Mouse (Mus musculus) embryonic facial prominence, embryonic 15.5 days (tissue): ENCODE data around the gene Gamt. TPM values are rescaled to one million over a fixed set of nuclear protein-coding genes. Genes with fewer than 3 reads are reported as not detected.

Experiments used
- ATAC-seq: fragments of 200-750 bp; cut with Nextera tagmentation; 2 replicates; pipeline ENCODE4 v1.8.0; 2017; ENCODE audit warnings: low read depth, moderate TSS enrichment; ENCODE audit not compliant: insufficient number of reproducible peaks, low FRiP score, low TSS enrichment
- H3K27ac ChIP-seq: fragments of 300-500 bp; sonication (generic); replicated peaks from 2 replicates; pipeline ENCODE4 v1.5.1; 2015; ENCODE audit warnings: mild to moderate bottlenecking, inconsistent platforms
- H3K27me3 ChIP-seq: fragments of 300-500 bp; sonication (generic); 2 replicates; pipeline ENCODE4 v1.6.1; 2015; ENCODE audit warnings: inconsistent platforms
- H3K36me3 ChIP-seq: fragments of 300-500 bp; sonication (generic); 2 replicates; pipeline ENCODE4 v1.6.1; 2015; ENCODE audit warnings: mild to moderate bottlenecking, inconsistent platforms
- H3K4me1 ChIP-seq: fragments of 300-500 bp; sonication (generic); 2 replicates; pipeline ENCODE4 v1.6.1; 2015; ENCODE audit warnings: inconsistent platforms
- H3K4me2 ChIP-seq: fragments of 300-500 bp; sonication (generic); replicated peaks from 2 replicates; pipeline ENCODE4 v1.6.1; 2015; ENCODE audit warnings: mild to moderate bottlenecking, inconsistent platforms
- H3K4me3 ChIP-seq: fragments of 300-500 bp; sonication (generic); replicated peaks from 2 replicates; pipeline ENCODE4 v1.5.1; 2015; ENCODE audit warnings: mild to moderate bottlenecking, inconsistent platforms
- H3K9ac ChIP-seq: fragments of 300-500 bp; sonication (generic); 2 replicates; pipeline ENCODE4 v1.6.1; 2015; ENCODE audit warnings: inconsistent platforms
- H3K9me3 ChIP-seq: fragments of 300-500 bp; sonication (generic); replicated peaks from 2 replicates; pipeline ENCODE4 v1.6.1; 2016; ENCODE audit warnings: inconsistent platforms
- WGBS: fragments of 180-500 bp; shearing (Covaris S2); methylation state at CpG from one replicate; pipeline ENCODE4 v1.1.7; 2015; 5-methylcytosine and 5-hydroxymethylcytosine counted together
- polyA plus RNA-seq: library from polyadenylated mRNA; unstranded; fragments of >200 nt; fragmentation: Nextera tagmentation; extraction: Ambion mirVana; gene quantifications from 2 replicates; pipeline ENCODE4 v1.2.1, GENCODE M21; 2015

Gene Gamt
- polyA plus RNA-seq, 1 experiment from 2014 or later: 72.3 TPM

DNA sequence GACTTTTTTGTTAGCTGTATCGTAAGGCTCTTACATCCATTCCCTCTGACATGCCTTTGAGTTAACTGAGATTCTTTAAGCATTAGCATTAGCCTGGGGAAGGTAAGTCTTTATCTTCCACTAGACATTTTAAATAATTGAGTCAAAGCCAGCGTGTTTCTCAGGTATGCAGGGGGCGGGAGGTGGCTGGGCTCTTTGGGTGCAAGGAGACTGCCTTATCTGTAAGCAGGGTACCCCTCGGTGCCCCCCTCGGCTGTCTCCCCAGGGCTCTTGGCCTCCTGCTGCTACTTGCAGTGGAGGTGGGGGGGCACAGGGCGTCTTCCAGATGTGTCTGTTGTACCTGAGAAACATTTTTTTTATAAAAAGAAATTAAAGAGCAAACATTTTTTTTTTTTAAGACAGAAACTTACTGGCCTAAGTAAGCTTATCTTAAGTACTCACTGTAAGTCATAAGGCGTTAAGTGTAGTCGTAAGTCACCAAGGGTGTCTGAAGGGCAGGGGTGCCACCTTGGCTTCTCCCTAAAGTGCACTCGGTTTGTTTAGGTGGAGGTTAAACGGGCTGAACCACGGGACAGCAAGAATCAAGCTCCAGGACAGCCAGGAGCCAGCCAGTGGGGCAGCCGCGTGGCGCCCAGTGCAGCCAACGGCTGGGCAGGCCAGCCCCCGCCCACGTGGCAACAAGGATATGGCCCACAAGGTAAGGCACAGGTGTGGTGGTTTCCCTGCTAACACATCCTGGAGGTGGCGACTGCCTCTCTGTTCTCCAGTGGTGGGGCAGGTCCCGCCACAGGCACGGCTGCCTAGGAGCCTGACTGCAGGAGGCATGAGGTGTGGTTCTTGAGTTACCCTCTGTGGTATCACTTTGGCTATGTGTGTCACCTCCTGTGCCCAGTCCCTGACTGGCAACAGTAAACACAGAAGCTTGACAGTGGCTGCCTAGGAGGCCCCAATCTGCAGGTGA is 21.9 kb upstream of the Gamt start:
- no peaks in the 10 kb centered on the region for H3K27me3 ChIP-seq
- no peak overlapping the region; the same call in 1 of the 2 replicates for H3K27ac ChIP-seq
- no peak overlapping the region for H3K9ac ChIP-seq
- ATAC-seq: no peak
- no peak overlapping the region for H3K4me2 ChIP-seq
- no peak overlapping the region for H3K4me3 ChIP-seq
- no peaks in the 10 kb centered on the region for H3K4me1 ChIP-seq
- H3K36me3 ChIP-seq: peaks cover 87% of the 10 kb centered on the region
- no peaks in the 10 kb centered on the region for H3K9me3 ChIP-seq
- 81% methylated on average over 20 of the region's 20 CpGs for WGBS

DNA sequence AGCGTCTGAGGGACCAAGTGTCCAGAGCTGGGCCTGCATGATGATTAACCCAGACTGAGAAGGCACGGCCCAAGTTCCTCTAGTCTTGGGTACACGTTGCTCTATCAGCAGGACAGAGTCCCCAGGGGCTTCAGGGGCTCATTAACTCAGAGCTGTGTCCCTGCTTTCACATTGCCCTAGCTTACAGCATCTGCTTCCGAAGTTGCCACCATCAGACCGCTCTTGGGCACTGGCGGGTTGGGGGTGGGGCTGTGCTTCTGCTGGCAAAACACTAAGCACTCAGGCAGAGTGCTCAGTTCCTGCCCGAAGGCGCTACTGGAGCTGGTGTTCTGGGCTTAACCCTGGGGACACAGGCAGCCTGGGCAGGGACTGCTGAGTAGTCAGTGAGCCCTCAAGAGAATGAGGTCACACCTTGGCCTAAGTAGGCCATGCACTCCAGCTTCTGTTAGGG is 21.1 kb upstream of the Gamt start:
- no peak for ATAC-seq
- no peak overlapping the region for H3K9ac ChIP-seq

DNA sequence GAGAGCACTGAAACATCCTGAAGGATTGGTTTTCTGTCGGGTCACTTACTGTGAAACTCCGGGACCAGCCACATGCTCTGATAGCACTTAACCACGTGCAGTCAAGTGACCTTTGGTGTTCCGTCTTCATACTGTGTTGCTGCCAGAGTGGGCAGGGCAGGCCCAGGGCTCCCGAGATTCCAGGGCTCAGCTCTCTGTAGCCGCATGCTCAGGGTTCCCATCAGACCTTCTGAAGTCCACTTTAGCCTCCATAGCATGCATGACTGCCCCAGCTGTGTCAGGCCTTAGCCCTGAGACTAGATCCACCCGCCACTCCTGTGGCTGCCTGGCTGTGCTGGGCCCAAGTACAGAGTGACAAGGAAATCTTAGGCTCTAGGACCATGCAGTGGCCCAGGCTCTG is 20.5 kb upstream of the Gamt start:
- Histone ChIP-seq H3K36me3 (peaks cover 90% of the 10 kb centered on the region), H3K9me3 (no peaks in the 10 kb centered on the region), H3K4me3 (no peak overlapping the region), H3K27me3 (no peaks in the 10 kb centered on the region), H3K27ac (0 out of 2 replicates have a peak overlapping the region, but pooled peaks have one; percentile 44), H3K4me2 (no peak overlapping the region), H3K4me1 (no peaks in the 10 kb centered on the region), H3K9ac (no peak overlapping the region)
- no peak for ATAC-seq
- 82% methylated on average over 7 of the region's 7 CpGs for WGBS

More for the DNA sequence above, 21.1 kb upstream of the Gamt start:
- Histone ChIP-seq H3K27me3 (no peaks in the 10 kb centered on the region), H3K9me3 (no peaks in the 10 kb centered on the region), H3K36me3 (peaks cover 90% of the 10 kb centered on the region), H3K4me3 (no peak overlapping the region), H3K4me1 (no peaks in the 10 kb centered on the region), H3K27ac (no peak overlapping the region; the same call in 1 of the 2 replicates), H3K4me2 (no peak overlapping the region)
- WGBS: 73% methylated on average over 8 of the region's 8 CpGs

DNA sequence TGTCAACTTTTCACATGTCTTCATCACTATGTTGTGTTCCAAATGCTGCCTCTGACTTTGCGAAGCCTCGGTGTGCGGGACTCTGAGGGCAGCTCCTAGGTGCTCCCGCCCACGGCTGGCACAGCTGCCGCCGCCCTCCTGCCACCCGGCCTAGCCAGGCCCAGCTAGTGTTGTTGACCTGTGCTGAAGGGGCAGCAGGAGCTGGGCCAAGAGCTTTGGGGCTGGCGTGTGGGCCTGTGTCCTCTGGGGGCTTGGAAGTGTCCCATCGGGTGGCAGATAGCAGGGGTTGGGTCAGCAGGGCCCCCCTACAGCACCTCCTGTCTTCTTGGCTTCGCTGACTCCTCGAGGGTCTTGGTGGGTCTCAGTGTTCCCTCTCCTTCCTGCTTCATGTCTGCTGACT is 18.5 kb upstream of the Gamt start:
- WGBS: 90% methylated on average over 12 of the region's 12 CpGs
- Histone ChIP-seq H3K27me3 (no peaks in the 10 kb centered on the region), H3K9me3 (no peaks in the 10 kb centered on the region), H3K4me2 (no peak overlapping the region), H3K9ac (no peak overlapping the region), H3K4me1 (no peaks in the 10 kb centered on the region), H3K4me3 (no peak overlapping the region), H3K36me3 (peaks cover 90% of the 10 kb centered on the region), H3K27ac (no peak overlapping the region)
- ATAC-seq: no peak

DNA sequence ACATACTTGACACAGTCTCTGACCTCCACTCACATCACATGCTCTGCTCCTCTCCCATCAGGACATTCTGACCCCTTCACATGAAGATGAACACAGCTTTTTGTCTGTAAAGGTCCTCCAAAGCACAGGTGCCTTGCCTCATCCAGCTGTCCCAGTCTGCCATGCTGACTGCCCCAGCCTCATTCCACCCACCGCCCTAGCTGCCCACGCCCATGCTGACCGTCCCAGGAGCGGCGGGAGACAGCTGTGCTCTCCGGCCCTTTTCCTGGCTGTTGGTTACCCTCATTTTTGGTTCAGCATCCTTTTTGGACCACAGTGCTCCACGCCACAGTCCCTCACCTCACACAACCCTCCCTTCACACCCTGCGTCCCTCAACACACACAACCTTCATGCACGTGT is 17.6 kb upstream of the Gamt start:
- no peak overlapping the region for H3K4me3 ChIP-seq
- peaks cover 90% of the 10 kb centered on the region for H3K36me3 ChIP-seq
- 93% methylated on average over 9 of the region's 9 CpGs for WGBS
- H3K4me1 ChIP-seq: peaks cover 5% of the 10 kb centered on the region; the same call in 1 of the 2 replicates
- H3K27me3 ChIP-seq: no peaks in the 10 kb centered on the region
- no peak for ATAC-seq
- H3K4me2 ChIP-seq: no peak overlapping the region
- no peak overlapping the region for H3K9ac ChIP-seq
- H3K27ac ChIP-seq: no peak overlapping the region
- H3K9me3 ChIP-seq: no peaks in the 10 kb centered on the region

DNA sequence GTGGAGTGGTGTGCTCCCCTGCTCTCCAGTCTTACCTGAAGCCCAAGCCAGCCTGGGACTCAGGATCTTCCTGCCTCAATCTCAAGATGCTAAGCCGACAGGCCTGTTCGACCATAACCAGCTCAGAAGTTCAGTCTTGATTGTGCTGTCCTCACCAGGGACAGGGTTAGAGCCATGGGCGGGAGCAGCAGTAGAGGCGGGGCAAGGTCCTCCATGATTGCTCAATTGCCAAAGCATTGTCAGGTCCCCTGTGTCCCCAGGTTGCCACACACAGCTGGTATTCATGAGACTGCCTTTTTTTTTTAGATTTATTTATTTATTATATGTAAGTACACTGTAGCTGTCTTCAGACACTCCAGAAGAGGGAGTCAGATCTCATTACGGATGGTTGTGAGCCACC is 15.4 kb upstream of the Gamt start:
- Histone ChIP-seq H3K4me2 (no peak overlapping the region), H3K27ac (no peak overlapping the region), H3K4me3 (no peak overlapping the region), H3K4me1 (peaks cover 19% of the 10 kb centered on the region), H3K27me3 (no peaks in the 10 kb centered on the region), H3K9ac (no peak overlapping the region), H3K9me3 (no peaks in the 10 kb centered on the region), H3K36me3 (peaks cover 77% of the 10 kb centered on the region)
- no peak for ATAC-seq
- 70% methylated on average over 5 of the region's 5 CpGs for WGBS

DNA sequence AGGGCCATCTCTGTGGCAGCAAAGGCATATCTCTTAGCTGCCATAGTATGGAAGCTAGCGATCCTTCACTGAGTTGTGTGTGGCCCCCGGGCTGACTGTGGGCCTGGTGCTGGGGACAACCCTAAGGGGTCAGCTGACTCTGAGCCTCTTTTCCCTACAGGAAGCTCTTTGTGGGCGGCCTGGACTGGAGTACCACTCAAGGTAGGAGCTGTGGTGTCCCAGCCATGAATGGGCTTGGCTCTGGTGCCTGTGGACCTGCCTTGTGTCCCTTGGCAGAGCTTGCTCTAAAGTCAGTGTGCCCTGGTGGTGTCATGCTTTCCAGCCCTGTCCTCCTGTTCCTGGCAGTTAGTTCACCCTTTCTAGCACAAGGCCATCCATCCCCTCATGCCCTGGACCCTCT is 13.0 kb upstream of the Gamt start:
- H3K27me3 ChIP-seq: no peaks in the 10 kb centered on the region
- H3K36me3 ChIP-seq: peaks cover 61% of the 10 kb centered on the region
- peak overlapping the region; percentile 6; the same call in 1 of the 2 replicates for H3K9ac ChIP-seq
- H3K9me3 ChIP-seq: no peaks in the 10 kb centered on the region
- no peak overlapping the region for H3K4me2 ChIP-seq
- H3K27ac ChIP-seq: no peak overlapping the region
- ATAC-seq: no peak
- no peak overlapping the region for H3K4me3 ChIP-seq
- 90% methylated on average over 3 of the region's 3 CpGs for WGBS
- H3K4me1 ChIP-seq: peaks cover 36% of the 10 kb centered on the region

DNA sequence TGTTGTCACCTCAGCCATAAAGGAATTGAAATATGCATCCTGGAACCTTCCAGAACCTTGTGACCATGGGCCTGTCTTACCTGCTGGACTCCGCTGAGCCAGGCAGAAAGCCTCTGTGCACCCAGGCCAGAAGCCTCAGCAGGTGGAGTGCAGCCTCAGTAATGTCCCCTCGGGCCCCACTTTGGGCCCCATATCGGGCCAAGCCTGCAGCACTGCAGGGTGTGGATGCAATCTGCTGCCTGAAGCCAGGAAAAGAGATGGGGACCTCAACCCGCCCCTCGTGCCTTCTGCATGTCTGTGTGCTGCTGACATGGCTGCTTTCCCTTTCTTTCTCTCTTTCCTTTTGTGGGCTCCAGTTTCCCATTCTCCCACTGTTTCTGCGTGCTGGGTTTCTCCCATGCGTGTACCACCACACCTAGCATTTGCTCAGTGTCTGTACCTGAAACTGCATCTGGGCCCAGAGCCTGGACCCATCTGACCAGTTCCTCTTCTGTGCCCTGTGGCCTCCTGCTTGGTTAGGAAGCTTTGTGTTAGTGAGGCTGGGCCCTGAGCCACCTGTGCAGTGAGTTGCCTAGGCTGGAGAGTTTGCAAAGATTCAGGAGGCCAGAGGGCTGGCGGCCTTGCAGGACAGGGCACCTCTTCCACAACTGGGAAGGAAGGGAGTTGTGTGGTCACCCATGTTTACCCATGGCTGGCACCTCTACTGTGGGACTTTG is 11.2 kb upstream of the Gamt start:
- Histone ChIP-seq H3K9ac (no peak overlapping the region), H3K9me3 (no peaks in the 10 kb centered on the region), H3K4me1 (peaks cover 52% of the 10 kb centered on the region), H3K36me3 (peaks cover 50% of the 10 kb centered on the region), H3K4me3 (no peak overlapping the region), H3K4me2 (no peak overlapping the region), H3K27ac (no peak overlapping the region), H3K27me3 (no peaks in the 10 kb centered on the region)
- 91% methylated on average over 8 of the region's 8 CpGs for WGBS
- no peak for ATAC-seq

DNA sequence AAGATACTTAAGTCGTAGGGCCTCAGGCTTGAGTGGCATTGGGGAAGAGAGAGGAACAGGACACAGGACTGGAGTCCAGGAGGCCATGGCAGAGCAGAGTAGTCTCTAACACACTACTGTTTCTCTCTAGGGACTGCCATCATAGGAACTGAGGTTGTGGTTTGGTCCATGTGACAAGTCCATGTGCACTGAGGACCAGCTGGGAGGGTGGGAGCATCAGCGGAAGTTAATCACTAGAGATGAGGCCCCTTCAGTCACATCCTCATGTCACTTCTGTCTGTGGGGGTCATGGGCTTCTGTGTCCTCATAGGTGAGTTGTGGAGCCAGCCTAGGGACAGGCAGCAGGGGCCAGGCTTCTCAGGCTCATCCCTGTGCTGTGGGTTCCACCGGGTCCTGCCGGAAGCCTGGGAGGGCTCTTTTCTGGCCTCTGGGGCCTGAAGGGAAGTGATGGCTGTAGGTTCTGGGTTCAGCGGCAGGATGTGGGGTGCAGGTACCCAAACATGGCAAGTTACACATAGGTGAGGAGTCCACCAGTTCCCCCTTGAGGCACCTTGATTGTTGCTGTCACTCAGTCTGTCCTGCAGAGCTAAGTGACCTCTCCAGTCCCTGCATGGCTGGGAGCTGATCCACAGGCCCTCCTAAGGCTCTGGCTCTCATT is 10.5 kb upstream of the Gamt start:
- H3K4me2 ChIP-seq: no peak overlapping the region
- H3K4me1 ChIP-seq: peaks cover 59% of the 10 kb centered on the region
- ATAC-seq: no peak
- 76% methylated on average over 5 of the region's 5 CpGs for WGBS
- peaks cover 43% of the 10 kb centered on the region for H3K36me3 ChIP-seq
- no peak overlapping the region for H3K4me3 ChIP-seq
- H3K9me3 ChIP-seq: no peaks in the 10 kb centered on the region
- H3K9ac ChIP-seq: 0 out of 2 replicates have a peak overlapping the region, but pooled peaks have one; percentile 7
- H3K27ac ChIP-seq: no peak overlapping the region
- no peaks in the 10 kb centered on the region for H3K27me3 ChIP-seq

DNA sequence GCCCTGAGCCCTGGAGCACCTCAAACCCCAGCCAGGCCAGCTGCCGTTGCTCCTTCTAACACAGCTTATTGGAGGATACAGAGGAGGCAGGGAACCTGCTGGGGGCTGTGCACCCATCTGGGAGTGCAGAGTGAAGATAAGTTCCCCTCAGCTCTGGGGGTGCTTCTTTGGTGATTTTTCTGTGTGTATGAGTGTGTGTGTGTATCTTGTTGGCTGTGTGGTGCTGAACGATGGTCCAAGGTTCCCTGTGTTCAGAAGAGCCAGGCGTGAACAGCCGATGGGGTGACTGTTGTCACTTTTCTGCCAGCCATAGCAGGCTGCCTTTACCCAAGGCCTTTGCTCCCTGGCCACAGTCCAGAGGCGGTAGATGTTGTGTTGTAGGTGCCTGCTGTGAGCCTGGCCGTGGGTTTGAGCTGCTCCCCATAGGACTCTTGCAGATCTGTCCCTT is 9.9 kb upstream of the Gamt start:
- no peak overlapping the region for H3K4me2 ChIP-seq
- no peak for ATAC-seq
- H3K4me1 ChIP-seq: peaks cover 65% of the 10 kb centered on the region
- H3K27ac ChIP-seq: no peak overlapping the region
- 0 out of 2 replicates have a peak overlapping the region, but pooled peaks have one; percentile 7 for H3K9ac ChIP-seq
- H3K9me3 ChIP-seq: no peaks in the 10 kb centered on the region
- peaks cover 38% of the 10 kb centered on the region for H3K36me3 ChIP-seq
- no peak overlapping the region for H3K4me3 ChIP-seq
- no peaks in the 10 kb centered on the region for H3K27me3 ChIP-seq
- 70% methylated on average over 6 of the region's 6 CpGs for WGBS

DNA sequence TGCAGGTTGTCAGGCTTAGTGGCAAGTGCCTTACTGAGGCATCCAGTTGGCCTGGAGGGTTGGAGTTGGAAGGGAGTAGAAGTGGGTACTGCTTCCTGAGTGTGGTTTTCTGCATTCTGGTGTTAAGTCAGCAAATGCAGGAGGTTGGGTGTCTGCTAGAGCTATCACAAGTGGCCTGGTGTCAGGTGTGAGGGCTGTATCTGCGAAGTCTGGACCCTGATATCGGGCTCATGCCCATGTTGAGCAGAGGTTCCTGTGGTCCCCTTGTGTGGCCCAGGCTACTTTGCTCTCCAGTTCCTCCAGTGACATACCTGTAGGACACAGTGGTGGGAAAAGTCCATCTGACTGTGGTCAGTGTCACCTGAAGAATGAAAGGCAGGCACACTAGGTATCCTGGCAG is 9.3 kb upstream of the Gamt start:
- 94% methylated on average over 2 of the region's 2 CpGs for WGBS
- peaks cover 33% of the 10 kb centered on the region for H3K36me3 ChIP-seq
- ATAC-seq: no peak
- no peak overlapping the region for H3K4me2 ChIP-seq
- H3K4me3 ChIP-seq: no peak overlapping the region
- no peak overlapping the region for H3K27ac ChIP-seq
- H3K9me3 ChIP-seq: no peaks in the 10 kb centered on the region
- peaks cover 67% of the 10 kb centered on the region for H3K4me1 ChIP-seq
- no peaks in the 10 kb centered on the region for H3K27me3 ChIP-seq
- no peak overlapping the region for H3K9ac ChIP-seq
